ENCODE assay signal across 8 mouse cellular contexts in the genomic region with DNA sequence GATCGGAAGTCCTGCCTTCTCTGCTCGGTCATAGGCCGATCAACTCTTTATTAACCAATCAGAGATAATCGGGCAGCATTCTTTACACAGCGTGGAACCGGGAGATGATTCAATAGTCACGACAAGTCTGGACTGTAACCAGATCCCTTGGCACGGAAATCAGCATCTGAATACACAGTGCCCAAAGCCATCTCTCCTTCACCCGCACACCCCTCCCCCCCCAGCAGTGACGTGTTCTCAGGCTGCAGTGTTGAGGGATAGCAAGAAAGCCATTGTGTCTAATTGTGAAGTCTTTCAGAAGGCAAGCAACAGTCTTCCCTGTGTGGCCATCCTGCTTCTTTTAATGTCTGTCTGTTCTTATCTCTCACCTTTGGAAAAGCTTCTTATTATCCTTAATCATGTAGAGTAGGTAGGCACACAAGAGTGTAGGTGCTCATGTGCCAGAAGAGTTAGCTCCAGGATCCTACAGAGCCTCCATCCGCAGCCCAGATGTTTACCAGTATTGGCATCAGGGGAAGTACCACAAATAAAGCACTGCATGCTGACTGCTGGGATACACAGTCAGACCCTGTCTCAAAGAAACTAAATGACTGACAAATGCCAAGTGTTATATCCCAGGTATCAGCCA. TPM values are rescaled to one million over a fixed set of nuclear protein-coding genes. Genes with fewer than 3 reads are reported as not detected.
DNase-seq lines count a peak whose midpoint lies in the region; ATAC-seq and TF ChIP-seq lines count a peak whose summit lies in the region.

No protein-coding gene starts in this region.

- no peak for TF ChIP-seq CTCF in intestine, postnatal 0 days (IDR thresholded peaks at IDR 0.05; ENCODE audit: low read depth)

- ATAC-seq in intestine, postnatal 0 days, result peak; percentile 74
- peak; percentile 82 for ATAC-seq in megakaryocyte progenitor cell, adult 5-6 weeks (replicated peaks; ENCODE audit: poor library complexity)

- peak; percentile 83 for DNase-seq in 3134 (ENCODE audit: extremely low read depth, insufficient read length, low spot score)
- DNase-seq in adrenal gland, adult 2 months, result peak; percentile 92
- DNase-seq in embryonic facial prominence, embryonic 10.5 days (ENCODE audit: low spot score), result peak; percentile 89
- peak; percentile 99 for DNase-seq in heart, adult 11 months
- peak; percentile 67 to 83 for DNase-seq in left cerebral cortex, postnatal 25 days (ENCODE audit: low spot score in 2 of 2)
- DNase-seq in right cerebral cortex, postnatal 36 days (ENCODE audit: low spot score in 2 of 2), result peak; percentile 63 to 70

- H3K4me1 ChIP-seq in embryonic facial prominence, embryonic 10.5 days, result peaks cover 20% of the 10 kb centered on the region
- H3K4me1 ChIP-seq in intestine, postnatal 0 days (replicated peaks; ENCODE audit: control insufficient read depth, insufficient read depth, low read length), result 0 out of 2 replicates have a peak, but pooled peaks cover 5% of the 10 kb centered on the region

- intact Hi-C loops in left cerebral cortex, postnatal 25 days (cut with DNase I), result no loop called here

- 0 out of 2 replicates have a peak overlapping the region, but pooled peaks have one; percentile 17 for H3K9ac ChIP-seq in intestine, postnatal 0 days (ENCODE audit: low read depth, low read length)

- 2% methylated on average over 11 of the region's 11 CpGs for WGBS in embryonic facial prominence, embryonic 10.5 days
- 3% methylated on average over 11 of the region's 11 CpGs for WGBS in intestine, postnatal 0 days

- H3K27me3 ChIP-seq in embryonic facial prominence, embryonic 10.5 days (replicated peaks; ENCODE audit: low read depth, poor library complexity, severe bottlenecking), result no peaks in the 10 kb centered on the region
- no peaks in the 10 kb centered on the region for H3K27me3 ChIP-seq in intestine, postnatal 0 days (replicated peaks; ENCODE audit: control insufficient read depth, insufficient read depth, low read length)

- peak overlapping the region; percentile 54 for H3K4me3 ChIP-seq in embryonic facial prominence, embryonic 10.5 days
- peak overlapping the region; percentile 32 for H3K4me3 ChIP-seq in intestine, postnatal 0 days (ENCODE audit: low read depth, low read length)

- H3K36me3 ChIP-seq in embryonic facial prominence, embryonic 10.5 days (replicated peaks), result no peaks in the 10 kb centered on the region
- H3K36me3 ChIP-seq in intestine, postnatal 0 days (ENCODE audit: control insufficient read depth, insufficient read depth), result no peaks in the 10 kb centered on the region

- no peaks in the 10 kb centered on the region for H3K9me3 ChIP-seq in embryonic facial prominence, embryonic 10.5 days
- no peaks in the 10 kb centered on the region for H3K9me3 ChIP-seq in intestine, postnatal 0 days (ENCODE audit: control insufficient read depth)

- peak overlapping the region; percentile 88 for H3K27ac ChIP-seq in embryonic facial prominence, embryonic 10.5 days (replicated peaks)
- H3K27ac ChIP-seq in intestine, postnatal 0 days (ENCODE audit: low read depth, low read length), result no peak overlapping the region

- peak overlapping the region; percentile 68 for H3K4me2 ChIP-seq in intestine, postnatal 0 days (replicated peaks; ENCODE audit: low read depth)

RNA-seq across cellular contexts. Expression of a gene that starts 13.0 kb away (rescaled TPM):
- total RNA-seq in adrenal gland, adult 2 months (2021), result 100 to 1,000 TPM; 268 to 376 TPM
- 1,719 and 1,732 TPM in 2 replicates for polyA plus RNA-seq in adrenal gland, adult 2 months (2012; rRNA removed)
- 3,361 and 3,650 TPM in 2 replicates for polyA plus RNA-seq in embryonic facial prominence, embryonic 10.5 days (2016; fragmentation: Nextera tagmentation; extraction: Ambion mirVana)
- 489 and 529 TPM in 2 replicates for polyA plus RNA-seq in intestine, postnatal 0 days (2015; fragmentation: Nextera tagmentation; extraction: Ambion mirVana)
- total RNA-seq in left cerebral cortex, postnatal 25 days (2021), result 100 to 1,000 TPM; 522 to 530 TPM
- total RNA-seq in megakaryocyte progenitor cell, adult 5-6 weeks (2015), result 477 and 576 TPM in 2 replicates
- total RNA-seq in megakaryocyte progenitor cell, adult 5-6 weeks (2017), result 746 and 790 TPM in 2 replicates

RNA-seq across cellular contexts. Expression of a gene that starts 20.2 kb away (rescaled TPM):
- 1 to 10 TPM; 2.1 to 3.9 TPM for total RNA-seq in adrenal gland, adult 2 months (2021)
- polyA plus RNA-seq in adrenal gland, adult 2 months (2012; rRNA removed), result 5.4 and 6.0 TPM in 2 replicates
- 2.3 and 3.0 TPM in 2 replicates for polyA plus RNA-seq in embryonic facial prominence, embryonic 10.5 days (2016; fragmentation: Nextera tagmentation; extraction: Ambion mirVana)
- 2.8 and 3.7 TPM in 2 replicates for polyA plus RNA-seq in intestine, postnatal 0 days (2015; fragmentation: Nextera tagmentation; extraction: Ambion mirVana)
- 1 to 10 TPM; 2.8 to 3.4 TPM for total RNA-seq in left cerebral cortex, postnatal 25 days (2021)
- total RNA-seq in megakaryocyte progenitor cell, adult 5-6 weeks (2015), result 0.54 and 0.64 TPM in 2 replicates
- total RNA-seq in megakaryocyte progenitor cell, adult 5-6 weeks (2017), result 0.95 and 2.2 TPM in 2 replicates

RNA-seq across cellular contexts. Expression of a gene that starts 35.8 kb away (rescaled TPM):
- total RNA-seq in adrenal gland, adult 2 months (2021), result 10 to 100 TPM; 32.9 to 36.6 TPM
- polyA plus RNA-seq in adrenal gland, adult 2 months (2012; rRNA removed), result 136 and 153 TPM in 2 replicates
- polyA plus RNA-seq in embryonic facial prominence, embryonic 10.5 days (2016; fragmentation: Nextera tagmentation; extraction: Ambion mirVana), result 6.8 and 8.5 TPM in 2 replicates
- polyA plus RNA-seq in intestine, postnatal 0 days (2015; fragmentation: Nextera tagmentation; extraction: Ambion mirVana), result 74.4 and 81.5 TPM in 2 replicates
- 1 to 10 TPM; 4.0 to 5.5 TPM for total RNA-seq in left cerebral cortex, postnatal 25 days (2021)
- total RNA-seq in megakaryocyte progenitor cell, adult 5-6 weeks (2015), result 23.8 and 24.1 TPM in 2 replicates
- 14.2 and 21.6 TPM in 2 replicates for total RNA-seq in megakaryocyte progenitor cell, adult 5-6 weeks (2017)

RNA-seq across cellular contexts. Expression of a gene that starts 48.4 kb away (rescaled TPM):
- total RNA-seq in adrenal gland, adult 2 months (2021), result 10 to 100 TPM; 77.6 to 87.4 TPM
- polyA plus RNA-seq in adrenal gland, adult 2 months (2012; rRNA removed), result 103 and 115 TPM in 2 replicates
- polyA plus RNA-seq in embryonic facial prominence, embryonic 10.5 days (2016; fragmentation: Nextera tagmentation; extraction: Ambion mirVana), result 284 and 291 TPM in 2 replicates
- polyA plus RNA-seq in intestine, postnatal 0 days (2015; fragmentation: Nextera tagmentation; extraction: Ambion mirVana), result 54.9 and 58.1 TPM in 2 replicates
- 10 to 100 TPM; 75.2 to 81.8 TPM for total RNA-seq in left cerebral cortex, postnatal 25 days (2021)
- 66.3 and 72.0 TPM in 2 replicates for total RNA-seq in megakaryocyte progenitor cell, adult 5-6 weeks (2015)
- 77.3 and 86.5 TPM in 2 replicates for total RNA-seq in megakaryocyte progenitor cell, adult 5-6 weeks (2017)

RNA-seq across cellular contexts. Expression of a gene that starts 50.7 kb away (rescaled TPM):
- total RNA-seq in adrenal gland, adult 2 months (2021), result not detected
- polyA plus RNA-seq in adrenal gland, adult 2 months (2012; rRNA removed), result not detected in 2 replicates
- polyA plus RNA-seq in embryonic facial prominence, embryonic 10.5 days (2016; fragmentation: Nextera tagmentation; extraction: Ambion mirVana), result 0.21 TPM in 1 of 2 replicates, not detected in the other
- not detected in 2 replicates for polyA plus RNA-seq in intestine, postnatal 0 days (2015; fragmentation: Nextera tagmentation; extraction: Ambion mirVana)
- not detected for total RNA-seq in left cerebral cortex, postnatal 25 days (2021)
- not detected in 2 replicates for total RNA-seq in megakaryocyte progenitor cell, adult 5-6 weeks (2015)
- not detected in 2 replicates for total RNA-seq in megakaryocyte progenitor cell, adult 5-6 weeks (2017)
